Mouse (Mus musculus) mouse embryonic stem cell (cell line): ENCODE measurements around the gene Mmp19.

Experiments
- in situ Hi-C, 2 experiments: fragments of 300-500 bp; cut with MboI; formaldehyde crosslinking; loops; 1 replicate in 1 of 2; 3 replicates in 1 of 2; pipeline ENCODE4 v1.14.3; 2019 to 2020; ENCODE audit warnings: low sequenced_read_pairs in 2 of 2, low pct_unique_long_range_greater_than_20kb in 1 of 2, mixed read lengths in 1 of 2; ENCODE audit not compliant: unreplicated experiment in 1 of 2

Mmp19 gene

DNA sequence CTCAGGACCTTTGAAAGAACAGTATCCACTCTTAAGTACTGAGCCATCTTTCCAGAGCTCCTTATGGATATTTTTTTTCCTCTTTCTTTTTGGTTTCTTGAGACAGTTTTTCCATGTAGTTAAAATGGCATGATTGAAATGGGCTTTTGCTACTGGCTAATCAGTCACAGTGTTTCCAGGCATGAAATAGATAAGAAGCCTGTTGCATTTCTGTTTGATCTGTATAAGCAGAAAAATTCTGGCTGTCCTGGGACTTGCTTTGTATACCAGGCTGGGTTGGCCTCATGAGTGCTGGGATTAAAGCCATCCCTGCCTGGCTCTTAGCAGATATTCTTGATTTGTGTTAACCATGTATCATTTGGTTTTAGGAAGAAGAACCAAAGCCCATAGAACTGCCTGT lies 48.7 kb downstream of the Mmp19 start:
- in situ Hi-C loops = no loop called here

DNA sequence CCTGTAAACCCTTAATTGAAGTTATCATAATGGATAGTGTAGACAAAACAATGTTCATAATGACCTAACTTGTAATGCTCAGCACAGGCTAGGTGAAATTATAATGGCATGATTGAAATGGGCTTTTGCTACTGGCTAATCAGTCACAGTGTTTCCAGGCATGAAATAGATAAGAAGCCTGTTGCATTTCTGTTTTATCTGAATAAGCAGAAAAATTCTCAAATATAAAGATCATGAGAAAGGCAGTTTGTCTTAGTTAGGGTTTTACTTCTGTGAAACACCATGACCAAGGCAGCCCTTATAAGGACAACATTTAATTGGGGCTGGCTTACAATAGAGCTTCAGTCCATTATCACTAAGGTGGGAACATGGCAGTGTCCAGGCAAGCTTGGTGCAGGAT lies 49.9 kb downstream of the Mmp19 start:
- in situ Hi-C loops = no loop called here

DNA sequence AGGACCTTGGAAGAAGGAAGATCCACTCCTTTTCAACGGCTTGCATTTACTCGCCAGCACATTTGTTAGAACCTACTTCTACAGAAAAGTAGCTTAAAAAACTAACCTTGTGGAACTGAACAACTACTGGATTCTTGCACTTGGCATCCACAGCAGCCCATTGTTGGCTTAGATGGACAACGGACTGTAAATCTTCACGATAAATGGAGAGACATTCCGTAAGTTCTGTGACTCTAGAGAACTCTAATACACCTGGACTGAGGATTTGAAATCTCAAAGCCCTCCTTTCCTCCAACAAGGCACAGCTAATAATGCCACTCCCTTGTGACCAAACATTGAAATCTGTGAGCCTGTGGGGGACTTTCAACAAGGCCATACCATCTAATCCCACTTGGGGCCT lies 52.5 kb downstream of the Mmp19 start:
- in situ Hi-C loops = no loop called here

DNA sequence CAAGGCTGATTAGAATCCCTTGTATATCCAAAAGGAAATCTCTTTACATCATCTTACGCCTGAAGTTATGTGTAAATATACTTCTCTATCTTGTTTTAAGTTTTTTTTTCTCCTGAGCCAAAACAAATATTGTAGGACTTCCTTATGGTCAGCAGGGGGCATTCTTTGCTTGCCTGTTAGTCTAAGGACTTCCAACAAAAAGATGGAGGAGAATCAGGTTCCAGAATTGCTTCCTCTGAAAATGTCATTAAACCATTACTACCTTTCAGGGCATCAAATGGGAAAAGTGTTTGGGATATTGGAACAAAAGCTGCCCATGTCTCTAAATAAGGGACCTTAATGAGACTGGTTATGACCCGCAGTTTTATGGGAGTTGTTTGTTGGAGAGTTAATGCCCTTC lies 54.8 kb downstream of the Mmp19 start:
- in situ Hi-C loops = no loop called here

DNA sequence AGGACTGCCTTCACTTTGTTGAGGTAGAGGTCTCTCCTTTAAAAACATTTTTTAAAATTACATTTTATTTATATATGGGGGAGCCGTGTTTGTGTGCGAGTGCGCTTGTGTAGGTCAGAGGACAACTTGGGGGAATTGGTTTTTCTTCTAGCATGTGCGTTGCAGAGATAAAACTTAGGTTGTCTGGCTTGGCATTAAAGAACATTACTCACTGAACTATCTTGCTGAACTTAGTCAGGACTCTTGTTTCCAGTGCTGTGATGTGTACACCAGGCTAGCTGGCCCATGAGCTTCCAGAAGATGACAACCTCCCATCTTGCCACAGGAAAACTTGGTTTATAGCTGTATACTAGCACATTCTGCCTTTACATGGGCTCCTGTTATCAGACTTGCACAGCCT lies 56.0 kb downstream of the Mmp19 start:
- in situ Hi-C loops = no loop called here

DNA sequence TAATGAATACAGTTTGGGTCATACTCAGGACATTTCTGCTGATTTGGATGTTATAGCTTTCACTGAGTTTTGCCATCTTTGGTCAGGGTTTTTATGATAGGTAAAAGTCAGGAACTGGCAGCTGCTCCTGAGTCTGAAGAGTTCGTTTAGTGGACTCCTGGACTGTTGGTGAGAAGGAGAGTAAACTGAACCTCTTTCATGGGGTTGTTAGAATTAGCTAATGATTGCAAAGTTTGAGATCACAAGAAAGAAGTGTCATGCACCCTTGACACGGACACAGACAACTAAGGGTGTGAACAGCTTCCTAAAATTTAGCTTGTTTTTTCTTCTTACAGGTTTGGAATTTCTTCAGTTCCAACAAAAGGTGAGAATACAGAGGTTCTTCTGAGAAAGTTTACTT lies 57.7 kb downstream of the Mmp19 start:
- in situ Hi-C loops = no loop called here

DNA sequence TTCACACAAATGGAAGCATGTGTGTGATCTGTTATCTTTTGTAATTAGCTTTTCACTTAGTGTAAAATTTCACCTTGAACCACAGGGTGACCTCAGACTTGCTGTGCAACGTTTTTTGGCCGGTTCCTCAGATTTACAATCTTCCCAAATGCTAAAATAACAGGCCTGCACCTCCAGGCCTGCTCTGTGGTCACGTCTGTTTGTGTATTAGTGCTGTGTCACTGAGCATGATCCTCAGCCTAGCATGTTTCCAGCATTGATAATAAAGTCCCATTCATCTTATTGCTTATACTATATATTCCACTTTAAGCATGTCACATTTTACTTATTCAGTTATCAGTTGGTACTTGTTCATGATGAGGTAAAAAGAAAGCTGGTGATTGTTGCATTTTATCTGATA lies 59.6 kb downstream of the Mmp19 start:
- in situ Hi-C loops = no loop called here
